Mouse (Mus musculus) ES-E14 (cell line): Measurements from ENCODE around the gene Rai14.

ENCODE experiments used
- MAFK ChIP-seq: IDR thresholded peaks from 2 replicates; pipeline ENCODE4 v1.6.1; 2014; ENCODE audit warnings: mild to moderate bottlenecking, low read depth, low read length, inconsistent platforms; ENCODE audit not compliant: insufficient read depth
- ZC3H11A ChIP-seq: IDR thresholded peaks from 2 replicates; pipeline ENCODE4 v1.6.1; 2012; ENCODE audit warnings: low read depth, mild to moderate bottlenecking, inconsistent platforms, low read length, borderline replicate concordance

DNA sequence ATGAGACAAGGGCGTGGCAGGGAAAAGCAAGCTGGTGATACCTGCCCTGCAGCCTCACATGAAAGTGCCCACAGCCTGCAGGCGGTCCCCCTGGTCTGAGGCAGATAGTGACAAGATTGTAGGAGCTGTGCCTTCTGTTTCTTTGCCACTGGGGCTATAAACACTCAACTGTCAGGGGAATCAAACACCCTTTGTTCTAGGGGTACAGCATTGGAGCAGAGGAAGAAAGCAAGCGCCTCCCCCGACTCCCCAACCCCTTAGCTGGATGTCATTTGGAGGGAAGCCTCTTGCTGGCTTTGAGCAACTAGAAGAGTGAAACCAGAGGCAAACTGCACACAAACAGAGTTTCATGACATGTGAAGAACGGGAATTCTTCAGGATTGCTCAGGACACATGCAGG, 8.7 kb downstream of the Rai14 start:
- TF ChIP-seq MAFK (no peak), ZC3H11A (no peak)
